ENCODE assay signal across 8 mouse cellular contexts in genomic region chr12:101083076-101083838, GRCm38 (mm10). TPM values are rescaled to one million over a fixed set of nuclear protein-coding genes. Genes with fewer than 3 reads are reported as not detected.
DNase-seq lines count a peak whose midpoint lies in the region; ATAC-seq lines count a peak whose summit lies in the region.

Gene Ppp4r3a (minus strand): TSS chr12:101083702.

- peak; percentile 89 for ATAC-seq in inflammation-experienced regulatory T-cells, adult 6 months
- peak; percentile 86 for ATAC-seq in megakaryocyte-erythroid progenitor cell, adult 5-6 weeks (replicated peaks; ENCODE audit: low FRiP score, low TSS enrichment, poor library complexity, severe bottlenecking)

- DNase-seq in adrenal gland, adult (ENCODE audit: inconsistent age in 2 of 2, low spot score in 1 of 2) = peak; percentile 97 to 98
- DNase-seq in embryo, embryonic 10.5 days (ENCODE audit: low spot score) = peak; percentile 96
- peak; percentile 96 for DNase-seq in gastrocnemius, postnatal 14 days
- DNase-seq in left cerebral cortex, postnatal 10 days (ENCODE audit: extremely low spot score in 1 of 2, low spot score in 2 of 2) = peak; percentile 94 to 97
- DNase-seq in right cerebral cortex, postnatal 25 days = peak; percentile 97
- peak; percentile 94 to 97 for DNase-seq in urinary bladder, postnatal 4 days (ENCODE audit: low spot score in 2 of 2)

- intact Hi-C loops in gastrocnemius, postnatal 14 days (cut with DNase I; ENCODE audit: low total_unique reads) = no loop called here
- intact Hi-C loops in left cerebral cortex, postnatal 10 days (cut with DNase I) = no loop called here

RNA-seq across cellular contexts. Expression of gene Ppp4r3a, which starts in this region (rescaled TPM):
- total RNA-seq in gastrocnemius, postnatal 14 days (2021) = 10 to 100 TPM; 15.8 to 21.3 TPM
- polyA plus RNA-seq in inflammation-experienced regulatory T-cells, adult 6 months (2017; shearing (Covaris generic)) = 10 to 100 TPM; 29.1 to 41.7 (median 32.4) TPM
- 10 to 100 TPM; 38.0 to 39.5 TPM for total RNA-seq in left cerebral cortex, postnatal 10 days (2021)
- total RNA-seq in megakaryocyte-erythroid progenitor cell, adult 5-6 weeks (2014; fragmentation: Nextera tagmentation) = 108 TPM in 2 replicates
- 135 and 176 TPM in 2 replicates for total RNA-seq in megakaryocyte-erythroid progenitor cell, adult 5-6 weeks (2017)

Comparison
In these comparisons a context has a peak if more than half of its experiments do, and no peak if none do; other contexts are left out.
1. Peak in every context shown above with its lines: DNase-seq and ATAC-seq.